Mouse (Mus musculus): ENCODE results near the gene Zbtb48.

Zbtb48 gene

GRCm38 (mm10) chr4:151972221-151972967 lies 55.1 kb downstream of the Zbtb48 start:
- in situ Hi-C loops (cut with MboI, MseI): no loop called here
